Mouse (Mus musculus) thymus, adult 2 months (tissue): ENCODE results near the gene Gna15. TPM values are rescaled to one million over a fixed set of nuclear protein-coding genes. Genes with fewer than 3 reads are reported as not detected.

Experiments used
- DNase-seq: peaks from one replicate; pipeline ENCODE4 v3.0.0; 2021
- H3K27ac ChIP-seq: fragments of 200-500 bp; 2 replicates; pipeline ENCODE4 v1.5.1; 2012; ENCODE audit warnings: low read length, control low read depth; ENCODE audit not compliant: control insufficient read depth, insufficient read depth
- H3K27me3 ChIP-seq: fragments of 200-500 bp; 2 replicates; pipeline ENCODE4 v1.6.1; 2012; ENCODE audit warnings: mild to moderate bottlenecking, low read length, moderate library complexity, mixed read lengths; ENCODE audit not compliant: control insufficient read depth, insufficient read depth
- H3K36me3 ChIP-seq: fragments of 200-500 bp; 2 replicates; pipeline ENCODE4 v1.6.1; 2012; ENCODE audit warnings: mild to moderate bottlenecking, low read length, moderate library complexity; ENCODE audit not compliant: control insufficient read depth, insufficient read depth
- H3K4me1 ChIP-seq: fragments of 200-500 bp; replicated peaks from 2 replicates; pipeline ENCODE4 v1.6.1; 2012; ENCODE audit warnings: low read length; ENCODE audit not compliant: control insufficient read depth, insufficient read depth
- H3K4me3 ChIP-seq: fragments of 200-500 bp; 2 replicates; pipeline ENCODE4 v1.5.1; 2012; ENCODE audit warnings: mild to moderate bottlenecking, low read length, control low read depth, moderate library complexity; ENCODE audit not compliant: control insufficient read depth, insufficient read depth
- CTCF ChIP-seq: fragments of 200-500 bp; IDR thresholded peaks from 2 replicates; pipeline ENCODE4 v1.5.1; 2012; ENCODE audit warnings: mild to moderate bottlenecking, control low read depth, low read length, moderate library complexity, borderline replicate concordance; ENCODE audit not compliant: control insufficient read depth, poor library complexity, insufficient read depth; ENCODE audit errors: extremely low read depth
- POLR2A ChIP-seq: fragments of 200-500 bp; IDR thresholded peaks from 2 replicates; pipeline ENCODE4 v1.6.1; 2012; ENCODE audit warnings: mild to moderate bottlenecking, low read length, control low read depth, moderate library complexity; ENCODE audit not compliant: control insufficient read depth, poor library complexity, insufficient read depth; ENCODE audit errors: extremely low read depth
- WGBS: fragments of 180-500 bp; shearing (Covaris S2); methylation state at CpG from one replicate; pipeline ENCODE4 v1.1.7; 2018; 5-methylcytosine and 5-hydroxymethylcytosine counted together
- polyA plus RNA-seq: library from polyadenylated mRNA; depleted of rRNA; stranded (reverse); fragments of >200 nt; gene quantifications from 2 replicates; pipeline ENCODE4 v1.2.3, GENCODE M21; 2012

Gna15 gene
- polyA plus RNA-seq, 1 experiment = 10.6 TPM

- Histone ChIP-seq H3K36me3 (peaks cover 16% of the 10 kb centered on the region), H3K27me3 (no peaks in the 10 kb centered on the region), H3K4me1 (peaks cover 83% of the 10 kb centered on the region), H3K27ac (no peak overlapping the region), H3K4me3 (no peak overlapping the region)
- 87% methylated on average over 9 of the region's 9 CpGs for WGBS
- peak; percentile 15 for DNase-seq
- TF ChIP-seq CTCF (no peak), POLR2A (no peak)
Measured at GRCm38 (mm10) chr10:81569507-81570237, 45.6 kb upstream of the Gna15 start.

- Histone ChIP-seq H3K4me3 (no peak overlapping the region), H3K27me3 (no peaks in the 10 kb centered on the region), H3K36me3 (peaks cover 27% of the 10 kb centered on the region), H3K27ac (no peak overlapping the region), H3K4me1 (peaks cover 84% of the 10 kb centered on the region)
- DNase-seq = peak; percentile 58
- no peak for TF ChIP-seq POLR2A
- TF ChIP-seq CTCF = no peak
- WGBS = 43% methylated on average over 16 of the region's 16 CpGs
Measured at GRCm38 (mm10) chr10:81568381-81569191, 44.6 kb upstream of the Gna15 start.

- peaks cover 87% of the 10 kb centered on the region for H3K4me1 ChIP-seq
- H3K4me3 ChIP-seq = peak overlapping the region; percentile 34
- peaks cover 40% of the 10 kb centered on the region for H3K36me3 ChIP-seq
- WGBS = 40% methylated on average over 20 of the region's 20 CpGs
- 0 out of 2 replicates have a peak, but pooled peaks have one; percentile 35 for TF ChIP-seq CTCF
- 0 out of 2 replicates have a peak, but pooled peaks have one; percentile 25 for TF ChIP-seq POLR2A
- peak overlapping the region; percentile 94 for H3K27ac ChIP-seq
- peak; percentile 89 for DNase-seq
- no peaks in the 10 kb centered on the region for H3K27me3 ChIP-seq
Measured at GRCm38 (mm10) chr10:81565257-81566228, 41.5 kb upstream of the Gna15 start.

GRCm38 (mm10) chr10:81564734-81565133 lies 40.7 kb upstream of the Gna15 start:
- Histone ChIP-seq H3K4me1 (peaks cover 79% of the 10 kb centered on the region), H3K27ac (peak overlapping the region; percentile 86; the same call in 1 of the 2 replicates), H3K4me3 (no peak overlapping the region), H3K27me3 (no peaks in the 10 kb centered on the region), H3K36me3 (peaks cover 40% of the 10 kb centered on the region)
- TF ChIP-seq CTCF (peak; percentile 87), POLR2A (no peak)
- DNase-seq = peak; percentile 85
- whole genome bisulfite sequencing = 63% methylated on average over 10 of the region's 10 CpGs

GRCm38 (mm10) chr10:81564216-81564615 lies 40.2 kb upstream of the Gna15 start:
- peak overlapping the region; percentile 24; the same call in 1 of the 2 replicates for H3K27ac ChIP-seq
- peak; percentile 21 for DNase-seq
- 43% methylated on average over 10 of the region's 10 CpGs for WGBS
- no peaks in the 10 kb centered on the region for H3K27me3 ChIP-seq
- H3K4me3 ChIP-seq = no peak overlapping the region
- peaks cover 74% of the 10 kb centered on the region for H3K4me1 ChIP-seq
- peaks cover 40% of the 10 kb centered on the region for H3K36me3 ChIP-seq
- TF ChIP-seq CTCF = no peak
- TF ChIP-seq POLR2A = no peak
